Mouse (Mus musculus) megakaryocyte, embryonic 14.5 days (primary cell): ENCODE results near the gene Sesn2.

Experiments
- FLI1 ChIP-seq: IDR thresholded peaks from 2 replicates; pipeline ENCODE4 v1.6.1; 2012; ENCODE audit warnings: low read length, inconsistent platforms, mixed read lengths
- GATA1 ChIP-seq: IDR thresholded peaks from 3 replicates; pipeline ENCODE4 v1.6.1; 2012; ENCODE audit warnings: mixed read lengths, low read length, inconsistent platforms, borderline replicate concordance

- no peak for TF ChIP-seq GATA1
- no peak for TF ChIP-seq FLI1
These were observed 25.5 kb downstream of the Sesn2 start for GRCm38 (mm10) chr4:132484820-132485219.
